18 mouse cellular contexts compared by ENCODE assay signal in genomic region chr4:88184293-88184692, GRCm38 (mm10).
DNase-seq lines count a peak whose midpoint lies in the region; ATAC-seq and TF ChIP-seq lines count a peak whose summit lies in the region.
"Had no signal": no experiment of that assay in that cellular context is flagged by ENCODE, and none has a peak within 500 bp of the region (broad histone marks: within the 10 kb centered on the region; RNA-seq: fewer than 3 reads in every experiment).

No protein-coding gene starts in this region.

- no peak for TF ChIP-seq POLR2A in brain, embryonic 14.5 days (IDR thresholded peaks at IDR 0.05; ENCODE audit: borderline replicate concordance, extremely low read depth, insufficient read depth, insufficient read length, poor library complexity, severe bottlenecking)

- 0 out of 2 replicates have a peak, but pooled peaks have one; percentile 47 for ATAC-seq in frontal cortex, adult (ENCODE audit: low TSS enrichment)
- ATAC-seq: hindbrain, postnatal 0 days; intestine, embryonic 16.5 days; midbrain, embryonic 15.5 days had no signal

- no peak for DNase-seq in frontal cortex, adult 2 months (ENCODE audit: extremely low spot score in 1 of 2, low spot score in 1 of 2)
- peak; percentile 35 to 49 for DNase-seq in layer of hippocampus, adult 8-10 months (ENCODE audit: low spot score in 2 of 2)
- no peak for DNase-seq in layer of hippocampus, postnatal 10 days (ENCODE audit: low spot score in 2 of 2)
- DNase-seq in brain, embryonic 14.5 days (ENCODE audit: low read depth), result peak; percentile 41
- DNase-seq in cerebellum, adult 8-10 months, result no peak
- DNase-seq in c-Kit-positive CD71-positive TER-119-positive erythroid progenitor cells, embryonic 14.5 days (ENCODE audit: low spot score), result no peak
- DNase-seq: adrenal gland, postnatal 10 days; cerebellum, adult 9-11 months; heart, adult 11 months; kidney, adult 9 months; kidney, postnatal 14 days; lung, postnatal 4 days; retina, postnatal 1 day; thymus, postnatal 25 days had no signal

- no peak for TF ChIP-seq CTCF in brain, embryonic 14.5 days (IDR thresholded peaks at IDR 0.05; ENCODE audit: borderline replicate concordance, extremely low read depth, insufficient read depth, insufficient read length)

Comparison
In these comparisons a context has a peak if more than half of its experiments do, and no peak if none do; other contexts are left out.
1. DNase-seq: peak in layer of hippocampus, adult 8-10 months (2 of 2) and brain, embryonic 14.5 days (single experiment); none in frontal cortex, adult 2 months (0 of 2), layer of hippocampus, postnatal 10 days (0 of 2), cerebellum, adult 8-10 months (single experiment) and c-Kit-positive CD71-positive TER-119-positive erythroid progenitor cells, embryonic 14.5 days (single experiment).